Mouse (Mus musculus) mouse embryonic stem cell (cell line): ENCODE data around the gene Vmn1r195.
"Not testable (repeated sequence)": the region's sequence is repeated elsewhere in the genome, so short reads cannot be mapped to it uniquely, and the experiment has no call there.

Experiments
- in situ Hi-C, 2 experiments: fragments of 300-500 bp; cut with MboI; formaldehyde crosslinking; loops; 1 replicate in 1 of 2; 3 replicates in 1 of 2; pipeline ENCODE4 v1.14.3; 2019 to 2020; ENCODE audit warnings: low sequenced_read_pairs in 2 of 2, low pct_unique_long_range_greater_than_20kb in 1 of 2, mixed read lengths in 1 of 2; ENCODE audit not compliant: unreplicated experiment in 1 of 2

Vmn1r195 gene

GRCm38 (mm10) chr13:22270222-22270621, at the start of gene Vmn1r195:
Vmn1r195 (plus strand) TSS chr13:22270522.
- in situ Hi-C loops, result not testable (repeated sequence)

- in situ Hi-C loops, result not testable (repeated sequence)
Measured at GRCm38 (mm10) chr13:22223060-22223459, 47.3 kb upstream of the Vmn1r195 start, which contains the start of gene Vmn1r193. Vmn1r193 (minus strand) TSS chr13:22223160.

DNA sequence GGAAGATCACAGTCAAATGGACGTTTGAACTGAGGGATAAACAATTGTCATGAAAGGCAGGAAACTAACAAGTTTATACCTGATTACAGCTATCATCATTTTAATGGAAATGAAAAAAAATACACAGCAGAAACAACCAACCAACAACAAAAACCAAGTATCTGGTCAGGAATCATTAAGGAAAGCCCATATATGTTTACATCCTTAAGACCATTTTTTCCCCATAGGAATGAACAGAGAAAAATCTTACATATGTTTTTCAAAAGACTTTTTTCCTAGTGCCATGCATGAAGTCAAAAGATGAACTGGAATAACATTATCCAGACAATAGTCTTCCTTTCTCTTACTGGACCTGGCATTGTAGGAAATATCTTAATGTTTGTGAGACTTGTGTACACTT, 26.4 kb upstream of the Vmn1r195 start, which contains the start of gene Vmn1r194:
Gene Vmn1r194 (plus strand): TSS at position 301 of the 400 bp plus-strand sequence.
- in situ Hi-C loops, result no loop called here

- in situ Hi-C loops, result no loop called here
Measured at GRCm38 (mm10) chr13:22271721-22272120, 1.4 kb downstream of the Vmn1r195 start.

DNA sequence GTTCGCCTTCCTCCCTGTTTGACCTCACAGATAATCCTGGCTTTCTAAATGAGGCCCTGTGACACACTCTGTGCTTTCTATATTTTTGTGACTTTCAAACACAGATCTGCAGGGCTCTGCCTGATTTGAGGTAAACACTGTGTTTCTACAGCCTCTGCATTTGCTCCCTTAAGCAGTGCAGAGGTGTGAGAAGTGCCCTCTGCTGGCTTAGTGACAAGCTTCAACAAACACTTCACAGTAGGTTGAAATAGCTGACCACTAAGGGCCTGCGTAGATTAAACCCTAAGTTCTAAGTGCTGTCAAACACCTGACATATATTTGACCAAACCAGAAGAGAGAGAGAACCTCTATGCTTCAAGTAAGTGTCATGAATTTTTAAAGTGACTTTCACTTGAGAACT, 14.3 kb downstream of the Vmn1r195 start:
- in situ Hi-C loops, result no loop called here

DNA sequence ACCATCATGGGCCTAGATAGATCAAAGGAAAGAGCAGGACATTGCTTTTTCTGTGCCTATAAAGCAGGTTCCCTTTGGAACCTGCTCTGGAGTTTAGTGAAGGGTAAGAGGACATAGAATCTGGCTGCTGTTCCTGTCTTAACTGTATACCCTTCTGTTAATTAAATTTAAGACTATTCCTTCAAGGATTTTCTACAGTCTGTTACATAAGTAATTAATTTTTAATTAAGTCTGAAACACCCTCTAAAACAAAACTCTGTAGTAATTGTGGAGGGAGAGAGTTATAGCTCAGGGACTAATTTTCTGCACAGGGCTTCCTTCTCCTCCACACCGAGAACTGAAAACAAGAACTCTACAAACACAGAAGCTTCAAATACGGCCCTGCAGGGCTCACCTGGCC, 19.3 kb downstream of the Vmn1r195 start, which contains the start of gene Vmn1r196:
Gene Vmn1r196 (plus strand): TSS at position 301 of the 400 bp plus-strand sequence.
- in situ Hi-C loops, result no loop called here

- in situ Hi-C loops, result not testable (repeated sequence)
Measured at GRCm38 (mm10) chr13:22308075-22308474, 37.8 kb downstream of the Vmn1r195 start.

GRCm38 (mm10) chr13:22315361-22315760, 45.0 kb downstream of the Vmn1r195 start:
- in situ Hi-C loops, result no loop called here

DNA sequence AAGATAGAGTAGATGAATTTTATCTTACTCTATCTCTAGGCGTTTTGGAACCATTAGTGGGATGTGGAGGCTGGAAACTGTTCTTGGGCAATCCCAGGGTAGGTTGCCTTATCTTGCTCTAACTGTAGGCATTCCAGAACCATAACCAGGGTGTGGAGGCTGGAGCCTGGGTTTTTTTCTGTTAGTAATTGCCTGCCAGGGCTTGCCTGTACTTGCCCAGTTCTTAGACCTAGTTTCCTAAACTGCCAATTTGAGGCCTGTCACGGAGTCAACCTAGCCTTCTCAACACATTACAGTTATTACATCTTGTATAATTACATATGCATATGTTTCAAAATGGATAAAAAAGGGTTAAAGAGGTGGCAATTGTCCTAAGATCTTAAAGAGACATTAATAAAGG, 47.0 kb downstream of the Vmn1r195 start:
- in situ Hi-C loops, result no loop called here

- in situ Hi-C loops, result no loop called here
Measured at GRCm38 (mm10) chr13:22320091-22320490, 49.8 kb downstream of the Vmn1r195 start.

GRCm38 (mm10) chr13:22324289-22324688, 54.0 kb downstream of the Vmn1r195 start, which contains the start of gene Vmn1r197:
Vmn1r197 (plus strand) TSS chr13:22324589.
- in situ Hi-C loops, result no loop called here
